Mouse (Mus musculus) ES-E14 (cell line): ENCODE measurements around the gene Dnajb12. TPM values are rescaled to one million over a fixed set of nuclear protein-coding genes. Genes with fewer than 3 reads are reported as not detected.

Source experiments
- DNase-seq: peaks from one replicate; pipeline ENCODE4 v3.0.0-alpha.2; 2013; ENCODE audit warnings: low read depth, low spot score
- H3K27ac ChIP-seq: 2 replicates; pipeline ENCODE4 v1.5.1; 2012; ENCODE audit warnings: low read depth, mild to moderate bottlenecking, low read length, moderate library complexity, mixed read lengths; ENCODE audit not compliant: poor library complexity, insufficient read depth, severe bottlenecking
- H3K36me3 ChIP-seq: 2 replicates; pipeline ENCODE4 v1.6.1; 2012; ENCODE audit warnings: mild to moderate bottlenecking, low read length, moderate library complexity, mixed read lengths; ENCODE audit not compliant: control insufficient read depth, poor library complexity, insufficient read depth, severe bottlenecking
- H3K4me1 ChIP-seq, 2 experiments: fragments of 150-350 bp in 1 of 2; sonication (generic) in 1 of 2; 2 replicates each; pipeline ENCODE4 v1.6.1; 2012; ENCODE audit warnings: low read length in 2 of 2, mild to moderate bottlenecking in 1 of 2, mixed read lengths in 1 of 2; ENCODE audit not compliant: control insufficient read depth in 2 of 2, insufficient read depth in 2 of 2, poor library complexity in 1 of 2
- H3K4me3 ChIP-seq, 2 experiments: fragments of 150-350 bp in 1 of 2; sonication (generic) in 1 of 2; 2 replicates each; pipeline ENCODE4 v1.5.1; 2012; ENCODE audit warnings: low read length in 2 of 2, low read depth in 1 of 2, mild to moderate bottlenecking in 1 of 2, mixed read lengths in 1 of 2; ENCODE audit not compliant: insufficient read depth in 1 of 2, poor library complexity in 1 of 2, severe bottlenecking in 1 of 2
- H3K9ac ChIP-seq: 2 replicates; pipeline ENCODE4 v1.6.1; 2012; ENCODE audit warnings: low read depth, mild to moderate bottlenecking, low read length, mixed read lengths; ENCODE audit not compliant: poor library complexity, insufficient read depth, severe bottlenecking
- H3K9me3 ChIP-seq: fragments of 150-350 bp; sonication (generic); 2 replicates; pipeline ENCODE4 v1.6.1; 2012; ENCODE audit warnings: low read depth, mild to moderate bottlenecking, low read length; ENCODE audit not compliant: control insufficient read depth, insufficient read depth
- CHD2 ChIP-seq: IDR thresholded peaks from 2 replicates; pipeline ENCODE4 v1.6.1; 2014; ENCODE audit warnings: mild to moderate bottlenecking, low read depth, low read length, inconsistent platforms
- HCFC1 ChIP-seq: IDR thresholded peaks from 2 replicates; pipeline ENCODE4 v1.6.1; 2012; ENCODE audit warnings: low read length, inconsistent platforms, borderline replicate concordance; ENCODE audit not compliant: insufficient read depth
- MAFK ChIP-seq: IDR thresholded peaks from 2 replicates; pipeline ENCODE4 v1.6.1; 2014; ENCODE audit warnings: mild to moderate bottlenecking, low read depth, low read length, inconsistent platforms; ENCODE audit not compliant: insufficient read depth
- ZC3H11A ChIP-seq: IDR thresholded peaks from 2 replicates; pipeline ENCODE4 v1.6.1; 2012; ENCODE audit warnings: low read depth, mild to moderate bottlenecking, inconsistent platforms, low read length, borderline replicate concordance
- ZNF384 ChIP-seq: IDR thresholded peaks from 2 replicates; pipeline ENCODE4 v1.6.1; 2012; ENCODE audit warnings: low read depth, low read length, inconsistent platforms
- in situ Hi-C, 2 experiments: fragments of 600-800 bp; cut with MboI; formaldehyde crosslinking; loops; one replicate each; pipeline ENCODE4 v1.15.1; 2025; ENCODE audit warnings: low sequenced_read_pairs in 2 of 2, inconsistent platforms in 1 of 2; ENCODE audit not compliant: unreplicated experiment in 2 of 2
- total RNA-seq: library from RNA; depleted of rRNA; stranded (reverse); fragments of 300-350 nt; gene quantifications from 2 replicates; pipeline ENCODE4 v1.2.3, GENCODE M21; 2012

Dnajb12 gene
- total RNA-seq, 1 experiment: 38.2 TPM

- H3K9ac ChIP-seq: no peak overlapping the region
- in situ Hi-C loops: no loop called here
- no peak overlapping the region for H3K27ac ChIP-seq
- no peak for TF ChIP-seq CHD2
- TF ChIP-seq ZNF384: no peak
- TF ChIP-seq HCFC1: no peak
- no peak for TF ChIP-seq ZC3H11A
- TF ChIP-seq MAFK: no peak
- H3K9me3 ChIP-seq: no peaks in the 10 kb centered on the region
- H3K4me1 ChIP-seq: peaks cover 3 to 41% of the 10 kb centered on the region in 2 experiments; a peak in 2 of 4 replicates
- DNase-seq: no peak
- no peak overlapping the region for H3K4me3 ChIP-seq
- H3K36me3 ChIP-seq: peaks cover 46% of the 10 kb centered on the region
These were observed 16.9 kb downstream of the Dnajb12 start for GRCm38 (mm10) chr10:59896211-59896610.

DNA sequence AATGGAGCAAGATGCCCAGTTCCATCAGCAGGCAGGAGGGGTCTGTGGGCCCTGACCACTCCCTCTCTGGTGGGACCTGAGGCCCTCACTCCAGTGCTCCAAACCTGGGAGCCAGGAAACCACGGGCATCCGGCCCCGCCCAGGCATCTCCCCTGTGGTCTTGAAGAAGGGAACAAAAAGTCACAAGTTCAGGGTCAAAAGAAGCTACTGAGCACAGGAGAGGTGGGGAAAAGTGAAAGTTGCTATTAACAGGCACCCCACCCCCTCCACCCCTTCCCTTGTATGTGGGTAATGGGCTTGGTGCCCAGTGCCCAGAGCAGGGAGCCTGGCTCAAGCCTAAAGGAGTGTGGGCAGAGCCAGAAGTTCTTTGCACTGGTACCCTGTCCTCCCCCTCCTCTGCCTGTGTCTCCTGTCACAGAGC lies 17.6 kb downstream of the Dnajb12 start:
- in situ Hi-C loops: no loop called here
- Histone ChIP-seq H3K27ac (no peak overlapping the region), H3K4me3 (no peak overlapping the region), H3K36me3 (peaks cover 41% of the 10 kb centered on the region), H3K9ac (no peak overlapping the region), H3K4me1 (peaks cover 3 to 47% of the 10 kb centered on the region in 2 experiments; a peak in 3 of 4 replicates), H3K9me3 (no peaks in the 10 kb centered on the region)
- TF ChIP-seq MAFK (no peak), ZNF384 (no peak), CHD2 (no peak), HCFC1 (no peak), ZC3H11A (no peak)
- DNase-seq: no peak

- H3K9ac ChIP-seq: no peak overlapping the region
- H3K9me3 ChIP-seq: no peaks in the 10 kb centered on the region
- peaks cover 3 to 51% of the 10 kb centered on the region in 2 experiments; a peak in 3 of 4 replicates for H3K4me1 ChIP-seq
- in situ Hi-C loops: no loop called here
- no peak for TF ChIP-seq ZNF384
- H3K4me3 ChIP-seq: no peak overlapping the region
- H3K27ac ChIP-seq: no peak overlapping the region
- peaks cover 36% of the 10 kb centered on the region for H3K36me3 ChIP-seq
- DNase-seq: no peak
These were observed 18.2 kb downstream of the Dnajb12 start for GRCm38 (mm10) chr10:59897511-59897910.

GRCm38 (mm10) chr10:59898180-59898778 lies 18.9 kb downstream of the Dnajb12 start:
- Histone ChIP-seq H3K4me1 (peaks cover 3 to 52% of the 10 kb centered on the region in 2 experiments; a peak in 3 of 4 replicates), H3K4me3 (no peak overlapping the region), H3K36me3 (peaks cover 32% of the 10 kb centered on the region), H3K9me3 (no peaks in the 10 kb centered on the region), H3K9ac (peak overlapping the region; percentile 4; the same call in 1 of the 2 replicates), H3K27ac (peak overlapping the region; percentile 7; the same call in 1 of the 2 replicates)
- in situ Hi-C loops: no loop called here
- no peak for TF ChIP-seq ZC3H11A
- TF ChIP-seq MAFK: no peak
- TF ChIP-seq CHD2: no peak
- no peak for TF ChIP-seq HCFC1
- no peak for TF ChIP-seq ZNF384
- no peak for DNase-seq
